Mouse (Mus musculus) kidney, embryonic 15.5 days (tissue): ENCODE data around the gene Adap2. TPM values are rescaled to one million over a fixed set of nuclear protein-coding genes. Genes with fewer than 3 reads are reported as not detected.
"Not testable (repeated sequence)": the region's sequence is repeated elsewhere in the genome, so short reads cannot be mapped to it uniquely, and the experiment has no call there.

Source experiments
- ATAC-seq: fragments of 200-750 bp; cut with Nextera tagmentation; replicated peaks from 2 replicates; pipeline ENCODE4 v1.8.0; 2017; ENCODE audit warnings: moderate TSS enrichment; ENCODE audit not compliant: low FRiP score
- H3K27ac ChIP-seq: fragments of 300-500 bp; sonication (generic); 2 replicates; pipeline ENCODE4 v1.5.1; 2015; ENCODE audit warnings: mild to moderate bottlenecking, inconsistent platforms
- H3K27me3 ChIP-seq: fragments of 300-500 bp; sonication (generic); 2 replicates; pipeline ENCODE4 v1.6.1; 2015; ENCODE audit warnings: inconsistent platforms
- H3K36me3 ChIP-seq: fragments of 300-500 bp; sonication (generic); 2 replicates; pipeline ENCODE4 v1.6.1; 2015; ENCODE audit warnings: inconsistent platforms
- H3K4me1 ChIP-seq: fragments of 300-500 bp; sonication (generic); 2 replicates; pipeline ENCODE4 v1.6.1; 2015; ENCODE audit warnings: inconsistent platforms
- H3K4me2 ChIP-seq: fragments of 300-500 bp; sonication (generic); 2 replicates; pipeline ENCODE4 v1.6.1; 2015; ENCODE audit warnings: moderate library complexity, mild to moderate bottlenecking, inconsistent platforms
- H3K4me3 ChIP-seq: fragments of 300-500 bp; sonication (generic); replicated peaks from 2 replicates; pipeline ENCODE4 v1.5.1; 2015; ENCODE audit warnings: mild to moderate bottlenecking, inconsistent platforms
- H3K9ac ChIP-seq: fragments of 300-500 bp; sonication (generic); 2 replicates; pipeline ENCODE4 v1.6.1; 2015; ENCODE audit warnings: mild to moderate bottlenecking, inconsistent platforms
- H3K9me3 ChIP-seq: fragments of 300-500 bp; sonication (generic); replicated peaks from 2 replicates; pipeline ENCODE4 v1.6.1; 2016; ENCODE audit warnings: inconsistent platforms
- WGBS: fragments of 180-500 bp; shearing (Covaris S2); methylation state at CpG from one replicate; pipeline ENCODE4 v1.1.7; 2015; ENCODE audit warnings: mixed read lengths; 5-methylcytosine and 5-hydroxymethylcytosine counted together
- polyA plus RNA-seq: library from polyadenylated mRNA; unstranded; fragments of >200 nt; fragmentation: Nextera tagmentation; extraction: Ambion mirVana; gene quantifications from 2 replicates; pipeline ENCODE4 v1.2.1, GENCODE M21; 2015

The Adap2 gene
- polyA plus RNA-seq, 1 experiment from 2014 or later = 2.7 TPM

DNA sequence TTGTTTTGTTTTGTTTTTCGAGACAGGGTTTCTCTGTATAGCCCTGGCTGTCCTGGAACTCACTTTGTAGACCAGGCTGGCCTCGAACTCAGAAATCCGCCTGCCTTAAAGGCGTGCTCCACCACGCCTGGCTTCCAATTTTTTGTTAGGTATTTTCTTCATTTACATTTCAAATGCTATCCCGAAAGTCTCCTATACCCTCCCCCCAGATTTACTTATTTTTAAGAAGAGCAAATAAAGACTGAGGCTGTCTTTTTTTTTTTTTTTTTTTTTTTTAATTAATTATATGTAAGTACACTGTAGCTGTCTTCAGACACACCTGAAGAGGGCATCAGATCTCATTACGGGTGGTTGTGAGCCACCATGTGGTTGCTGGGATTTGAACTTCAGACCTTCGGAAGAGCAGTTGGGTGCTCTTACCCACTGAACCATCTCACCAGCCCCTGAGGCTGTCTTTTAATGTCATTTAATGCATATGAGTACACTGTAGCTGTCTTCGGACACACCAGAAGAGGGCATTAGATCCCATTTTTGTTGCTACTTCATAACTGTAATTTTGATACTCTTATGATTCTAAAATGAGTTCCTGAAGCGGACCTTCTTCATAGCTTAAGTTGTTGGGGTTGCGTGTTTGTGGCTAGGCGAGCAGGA is 29.3 kb downstream of the Adap2 start:
- 44% methylated on average over 12 of the region's 12 CpGs for WGBS
- not testable (repeated sequence) for H3K27me3 ChIP-seq, H3K4me1 ChIP-seq, H3K9me3 ChIP-seq, H3K36me3 ChIP-seq
- Histone ChIP-seq H3K9ac (peak overlapping the region; percentile 66; the same call in 1 of the 2 replicates), H3K4me3 (peak overlapping the region; percentile 77), H3K4me2 (peak overlapping the region; percentile 73), H3K27ac (peak overlapping the region; percentile 92)
- ATAC-seq = peak; percentile 68

DNA sequence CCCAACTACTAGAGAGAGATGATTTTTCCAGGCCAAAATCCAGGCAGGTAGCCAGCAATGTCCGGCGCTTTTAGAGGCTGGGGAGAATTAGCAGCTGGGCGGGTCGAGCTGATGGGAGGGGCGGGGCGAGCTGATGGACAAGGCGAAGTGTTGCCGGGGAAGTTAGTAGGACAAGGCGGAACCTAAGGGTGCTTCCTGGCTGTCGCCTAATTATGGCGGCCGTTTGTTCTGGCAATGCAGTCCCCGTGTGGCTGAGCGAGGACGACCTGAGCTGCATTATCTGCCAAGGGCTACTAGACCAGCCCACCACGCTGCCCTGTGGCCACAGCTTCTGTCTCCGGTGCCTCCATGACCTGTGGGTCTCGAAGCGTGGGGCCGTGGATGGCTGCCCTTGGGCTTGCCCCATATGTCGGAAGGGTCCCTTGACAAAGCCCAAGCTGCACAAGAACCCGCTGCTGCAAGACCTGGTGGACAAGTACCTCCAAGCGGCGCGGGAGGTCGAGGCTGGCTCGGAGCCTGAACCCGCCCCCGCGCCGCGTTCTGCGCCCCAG is 29.9 kb downstream of the Adap2 start, which contains the start of gene Rnf135:
TSS of gene Rnf135 (plus strand) at position 147 of the 551 bp plus-strand sequence.
- peak within 1 kb of the TSS; percentile 92 for H3K27ac ChIP-seq
- H3K4me2 ChIP-seq = peak within 1 kb of the TSS; percentile 73
- peak; percentile 95 for ATAC-seq
- H3K36me3 ChIP-seq = no peaks in the 10 kb centered on the region
- under 1% methylated on average over 33 of the region's 33 CpGs for WGBS
- peak within 1 kb of the TSS; percentile 77 for H3K4me3 ChIP-seq
- no peaks in the 10 kb centered on the region for H3K9me3 ChIP-seq
- peaks cover 8% of the 10 kb centered on the region; the same call in 1 of the 2 replicates for H3K4me1 ChIP-seq
- peak within 1 kb of the TSS; percentile 66 for H3K9ac ChIP-seq
- H3K27me3 ChIP-seq = no peaks in the 10 kb centered on the region

DNA sequence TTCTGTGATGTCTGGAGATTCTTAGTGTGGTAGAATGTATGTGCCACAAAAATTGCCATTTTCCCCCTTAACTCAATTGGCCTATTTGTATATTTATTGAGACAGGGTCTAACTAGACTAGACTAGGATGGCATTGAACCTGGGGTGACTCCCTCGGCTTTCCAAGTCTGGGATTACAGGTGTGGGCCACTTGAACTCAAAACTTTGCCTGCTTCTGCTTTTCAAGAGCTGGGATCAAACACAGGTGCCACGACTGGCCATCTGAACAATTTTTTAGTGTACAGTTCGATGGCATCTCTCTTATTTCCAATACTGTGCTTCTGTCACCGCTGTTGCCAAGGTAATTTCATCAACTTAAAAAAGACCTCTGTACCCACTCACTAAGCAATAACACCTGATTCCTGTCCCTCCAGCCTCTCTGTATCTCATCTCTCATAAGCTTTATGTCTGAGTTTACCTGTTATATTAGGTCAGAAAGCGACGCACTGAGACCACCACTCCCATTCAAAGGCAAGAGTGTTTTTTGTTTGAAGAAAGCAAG is 30.7 kb downstream of the Adap2 start:
- 88% methylated on average over 6 of the region's 6 CpGs for WGBS
- no peaks in the 10 kb centered on the region for H3K27me3 ChIP-seq
- peaks cover under 1% of the 10 kb centered on the region; the same call in 1 of the 2 replicates for H3K36me3 ChIP-seq
- no peak for ATAC-seq
- H3K9me3 ChIP-seq = no peaks in the 10 kb centered on the region
- H3K4me2 ChIP-seq = peak overlapping the region; percentile 73
- peak overlapping the region; percentile 77 for H3K4me3 ChIP-seq
- H3K9ac ChIP-seq = peak overlapping the region; percentile 66
- H3K27ac ChIP-seq = peak overlapping the region; percentile 92
- H3K4me1 ChIP-seq = peaks cover 8% of the 10 kb centered on the region; the same call in 1 of the 2 replicates

DNA sequence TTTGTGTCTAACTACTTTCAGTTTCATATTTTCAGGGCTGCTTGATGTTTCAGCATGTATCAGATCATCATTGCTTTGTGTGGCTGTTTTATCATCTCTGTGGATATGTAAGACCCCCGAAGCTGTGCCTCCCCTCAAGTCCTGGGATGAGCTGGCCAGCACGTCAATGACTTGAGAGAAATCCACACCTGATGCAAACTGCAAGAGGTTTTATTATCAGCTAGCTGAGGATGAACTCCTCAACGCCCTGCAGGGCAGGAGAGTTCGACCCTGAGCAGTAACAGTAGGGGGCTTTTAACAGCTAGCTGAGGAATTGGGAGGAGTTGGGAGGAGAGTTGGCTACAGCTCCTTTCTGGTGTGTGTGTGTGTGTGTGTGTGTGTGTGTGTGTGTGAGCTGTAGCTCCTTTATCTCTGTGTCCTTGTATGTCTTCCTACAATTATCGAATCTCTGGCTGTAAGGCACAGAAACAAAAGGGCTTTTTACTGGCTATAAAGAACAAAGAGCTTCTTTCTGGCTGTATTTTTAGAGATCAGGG is 31.6 kb downstream of the Adap2 start:
- not testable (repeated sequence) for ATAC-seq, H3K27ac ChIP-seq, H3K27me3 ChIP-seq, H3K9me3 ChIP-seq, H3K4me1 ChIP-seq, H3K9ac ChIP-seq, H3K36me3 ChIP-seq, H3K4me3 ChIP-seq
- peak overlapping the region; percentile 73; the same call in 1 of the 2 replicates for H3K4me2 ChIP-seq
- WGBS = 67% methylated on average over 5 of the region's 5 CpGs

DNA sequence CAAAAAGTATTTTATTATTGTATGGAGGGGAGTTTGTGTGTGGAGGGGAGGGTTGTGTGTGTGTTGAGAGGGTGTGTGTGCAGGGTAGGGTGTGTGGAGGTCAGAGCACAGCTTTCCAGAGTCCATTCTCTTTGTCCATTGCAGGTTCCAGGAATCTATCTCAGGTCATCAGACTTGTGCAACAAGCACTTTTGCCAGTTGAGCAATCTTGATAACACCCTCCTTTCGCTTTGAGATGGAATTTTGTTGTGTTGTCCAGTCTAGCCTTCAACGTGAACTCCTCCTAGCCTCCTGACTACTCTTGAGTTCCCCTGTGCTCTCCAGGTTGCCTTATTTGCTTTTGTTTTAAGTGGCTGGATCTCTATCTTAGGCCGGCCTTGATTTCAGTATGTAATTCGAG is 36.4 kb downstream of the Adap2 start:
- Histone ChIP-seq H3K4me2 (no peak overlapping the region), H3K27me3 (no peaks in the 10 kb centered on the region), H3K9me3 (no peaks in the 10 kb centered on the region), H3K4me1 (0 out of 2 replicates have a peak, but pooled peaks cover 2% of the 10 kb centered on the region), H3K9ac (no peak overlapping the region), H3K27ac (no peak overlapping the region), H3K4me3 (no peak overlapping the region), H3K36me3 (peaks cover 25% of the 10 kb centered on the region)
- 58% methylated on average over 4 of the region's 4 CpGs for WGBS
- no peak for ATAC-seq

DNA sequence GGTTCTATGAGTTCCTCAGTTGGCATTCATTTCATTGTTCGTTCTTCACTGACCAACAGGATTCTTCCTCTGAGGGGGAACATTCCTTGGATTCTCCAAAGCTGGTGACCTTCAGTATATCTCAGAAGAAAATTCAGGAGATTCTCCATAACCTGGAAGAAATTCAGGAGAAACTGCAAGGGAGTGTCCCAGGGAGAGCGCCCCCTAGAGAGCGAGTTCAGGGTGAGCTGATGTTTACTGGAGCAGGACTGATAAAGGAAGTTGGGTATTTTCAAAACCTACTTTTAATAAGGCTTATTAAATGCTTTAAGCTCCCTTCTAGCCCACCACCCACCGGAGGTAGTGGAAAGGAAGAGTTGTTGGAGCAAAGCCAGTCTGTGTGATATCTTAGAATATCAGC is 39.9 kb downstream of the Adap2 start:
- 61% methylated on average over 4 of the region's 4 CpGs for WGBS
- no peak for ATAC-seq

DNA sequence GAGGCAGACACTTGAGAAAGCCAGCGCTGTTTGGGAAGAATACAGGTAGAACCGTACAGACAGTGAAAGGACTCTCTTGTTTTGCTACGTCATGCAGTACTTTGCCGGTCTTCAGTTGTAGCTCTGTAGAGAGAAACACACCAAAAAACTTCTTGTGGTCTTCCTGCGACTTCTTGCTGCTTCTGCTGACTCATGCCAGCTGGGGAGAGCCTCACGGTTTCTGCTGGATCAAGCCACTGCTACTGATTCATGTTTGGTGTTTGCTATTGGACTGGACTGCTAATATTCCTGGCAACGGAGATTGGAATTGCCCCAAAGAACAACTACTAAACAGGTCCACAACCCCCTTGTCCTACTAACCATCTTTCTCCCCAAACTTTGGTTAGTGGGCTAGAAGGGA is 42.4 kb downstream of the Adap2 start:
- Histone ChIP-seq H3K27me3 (no peaks in the 10 kb centered on the region), H3K9ac (no peak overlapping the region), H3K4me3 (no peak overlapping the region), H3K9me3 (no peaks in the 10 kb centered on the region), H3K4me2 (no peak overlapping the region), H3K4me1 (no peaks in the 10 kb centered on the region), H3K27ac (no peak overlapping the region), H3K36me3 (peaks cover 25% of the 10 kb centered on the region)
- ATAC-seq = no peak
- 90% methylated on average over 7 of the region's 7 CpGs for WGBS

More for the DNA sequence above, 39.9 kb downstream of the Adap2 start:
- H3K27me3 ChIP-seq = no peaks in the 10 kb centered on the region
- H3K9me3 ChIP-seq = no peaks in the 10 kb centered on the region
- no peaks in the 10 kb centered on the region for H3K4me1 ChIP-seq
- H3K9ac ChIP-seq = no peak overlapping the region
- H3K4me3 ChIP-seq = no peak overlapping the region
- no peak overlapping the region for H3K27ac ChIP-seq
- H3K36me3 ChIP-seq = peaks cover 31% of the 10 kb centered on the region
- H3K4me2 ChIP-seq = no peak overlapping the region

DNA sequence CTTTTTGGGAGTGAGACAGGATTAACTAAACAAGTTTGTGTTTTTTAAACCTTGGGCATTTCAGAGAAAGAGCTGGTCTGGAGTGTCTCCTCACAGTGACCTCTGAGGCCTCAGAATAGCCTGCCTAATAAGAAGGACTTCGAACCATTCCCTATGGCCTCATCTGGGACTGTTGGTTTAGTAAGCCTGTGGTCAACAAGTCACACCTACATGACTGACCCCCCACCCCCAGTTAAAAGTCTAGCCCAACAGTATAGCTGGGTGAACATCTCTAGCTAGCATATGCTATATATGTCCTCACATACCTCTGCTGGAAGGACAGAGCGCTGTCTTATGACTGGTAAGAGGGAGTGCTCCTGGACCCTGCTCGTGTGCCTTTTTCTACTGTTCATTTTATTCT is 45.4 kb downstream of the Adap2 start:
- Histone ChIP-seq H3K9me3 (no peaks in the 10 kb centered on the region), H3K27me3 (no peaks in the 10 kb centered on the region), H3K9ac (no peak overlapping the region), H3K27ac (no peak overlapping the region), H3K4me3 (no peak overlapping the region), H3K4me1 (no peaks in the 10 kb centered on the region), H3K36me3 (peaks cover 19% of the 10 kb centered on the region), H3K4me2 (no peak overlapping the region)
- no peak for ATAC-seq
- 97% methylated on average over 3 of the region's 3 CpGs for WGBS

DNA sequence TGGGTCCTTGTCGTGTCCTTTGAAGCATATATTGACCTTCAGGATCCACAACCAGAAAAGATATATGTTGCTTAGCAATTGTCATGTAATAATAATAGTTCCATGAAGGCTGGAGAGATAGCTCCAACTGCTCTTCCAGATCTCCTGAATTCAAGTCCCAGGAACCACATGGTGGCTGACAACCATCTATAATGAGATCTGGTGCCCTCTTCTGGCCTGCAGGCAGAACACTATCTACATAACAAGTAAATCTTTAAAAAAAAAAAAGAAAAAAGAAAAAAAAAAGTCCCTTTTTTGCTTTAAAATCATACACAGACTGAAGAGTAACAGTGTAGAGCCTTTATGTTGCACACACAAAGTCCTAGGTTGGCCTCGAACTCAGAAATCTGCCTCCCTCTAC is 45.9 kb downstream of the Adap2 start:
- Histone ChIP-seq H3K4me3 (no peak overlapping the region), H3K27me3 (no peaks in the 10 kb centered on the region), H3K4me1 (peaks cover under 1% of the 10 kb centered on the region; the same call in 1 of the 2 replicates), H3K4me2 (no peak overlapping the region), H3K36me3 (peaks cover 14% of the 10 kb centered on the region), H3K9me3 (no peaks in the 10 kb centered on the region), H3K27ac (no peak overlapping the region), H3K9ac (no peak overlapping the region)
- no peak for ATAC-seq
- 90% methylated on average over 2 of the region's 2 CpGs for WGBS

DNA sequence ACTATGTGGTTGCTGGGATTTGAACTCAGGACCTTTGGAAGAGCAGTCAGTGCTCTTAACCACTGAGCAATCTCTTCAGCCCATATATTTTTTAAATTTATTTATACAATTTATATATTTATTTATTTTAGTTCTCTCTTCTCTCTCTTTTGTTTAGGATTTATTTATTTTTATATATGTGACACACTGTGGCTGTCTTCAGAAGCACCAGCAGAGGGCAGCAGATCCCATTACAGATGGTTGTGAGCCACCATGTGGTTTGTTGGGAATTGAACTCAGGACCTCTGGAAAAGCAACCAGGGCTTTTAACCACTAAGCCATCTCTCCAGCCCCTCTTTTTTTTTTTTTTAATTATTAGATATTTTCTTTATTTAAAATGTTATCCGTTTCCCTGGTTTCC is 46.4 kb downstream of the Adap2 start:
- peaks cover 8% of the 10 kb centered on the region for H3K36me3 ChIP-seq
- ATAC-seq = no peak
- H3K4me3 ChIP-seq = no peak overlapping the region
- H3K27me3 ChIP-seq = no peaks in the 10 kb centered on the region
- H3K27ac ChIP-seq = no peak overlapping the region
- WGBS = 79% methylated on average over 1 of the region's 1 CpGs
- peaks cover 5% of the 10 kb centered on the region; the same call in 1 of the 2 replicates for H3K4me1 ChIP-seq
- no peaks in the 10 kb centered on the region for H3K9me3 ChIP-seq
- no peak overlapping the region for H3K4me2 ChIP-seq
- no peak overlapping the region for H3K9ac ChIP-seq

DNA sequence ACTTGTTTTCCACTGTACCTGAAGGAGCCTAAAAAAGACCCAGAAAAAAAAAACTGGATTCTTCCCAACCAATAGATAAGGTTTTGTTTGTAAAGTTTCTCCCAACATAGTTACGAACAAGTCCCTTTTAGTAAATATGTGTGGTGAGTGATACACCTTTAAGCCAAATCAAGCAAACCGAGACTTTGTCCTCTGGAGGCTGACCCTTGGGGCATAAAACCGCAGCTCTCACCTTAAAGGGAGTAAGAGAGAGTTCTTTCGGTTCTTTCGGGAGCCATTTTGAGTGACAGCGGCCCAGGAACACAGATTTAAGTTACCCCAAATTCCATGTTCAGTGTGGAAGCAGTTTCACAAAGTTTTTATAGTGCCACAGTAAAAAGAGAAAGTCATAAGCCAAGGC is 48.4 kb downstream of the Adap2 start:
- Histone ChIP-seq H3K9ac (no peak overlapping the region), H3K9me3 (no peaks in the 10 kb centered on the region), H3K4me1 (peaks cover 5% of the 10 kb centered on the region; the same call in 1 of the 2 replicates), H3K27ac (no peak overlapping the region), H3K27me3 (no peaks in the 10 kb centered on the region), H3K4me3 (no peak overlapping the region), H3K36me3 (0 out of 2 replicates have a peak, but pooled peaks cover 4% of the 10 kb centered on the region), H3K4me2 (no peak overlapping the region)
- ATAC-seq = no peak
- 65% methylated on average over 6 of the region's 6 CpGs for WGBS

DNA sequence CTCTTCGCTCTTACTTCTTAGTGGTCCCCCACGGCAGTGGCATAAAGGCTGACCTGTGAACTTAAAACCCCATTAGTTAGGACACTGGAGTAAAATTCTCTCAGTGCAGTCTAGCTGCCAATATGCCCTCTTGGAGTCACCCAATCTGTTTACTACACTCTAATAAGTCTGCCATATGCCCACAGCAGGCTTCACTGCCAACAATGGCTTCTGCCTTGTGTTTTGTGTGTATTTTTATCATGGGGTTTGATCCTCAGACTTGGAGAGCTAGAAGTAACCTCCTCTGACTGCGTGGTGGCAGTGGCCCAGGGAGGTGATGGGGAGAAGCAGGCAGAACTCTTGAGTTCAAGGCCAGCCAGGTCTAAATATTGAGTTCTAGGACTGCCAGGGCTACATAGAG is 50.1 kb downstream of the Adap2 start:
- no peaks in the 10 kb centered on the region for H3K9me3 ChIP-seq
- no peaks in the 10 kb centered on the region for H3K27me3 ChIP-seq
- no peak overlapping the region for H3K4me3 ChIP-seq
- no peak overlapping the region for H3K9ac ChIP-seq
- H3K27ac ChIP-seq = no peak overlapping the region
- no peak for ATAC-seq
- peaks cover 8% of the 10 kb centered on the region; the same call in 1 of the 2 replicates for H3K4me1 ChIP-seq
- H3K36me3 ChIP-seq = 0 out of 2 replicates have a peak, but pooled peaks cover 1% of the 10 kb centered on the region
- H3K4me2 ChIP-seq = no peak overlapping the region
- 73% methylated on average over 3 of the region's 3 CpGs for WGBS
